Mouse (Mus musculus): ENCODE measurements around the gene Olfr768.

DNA sequence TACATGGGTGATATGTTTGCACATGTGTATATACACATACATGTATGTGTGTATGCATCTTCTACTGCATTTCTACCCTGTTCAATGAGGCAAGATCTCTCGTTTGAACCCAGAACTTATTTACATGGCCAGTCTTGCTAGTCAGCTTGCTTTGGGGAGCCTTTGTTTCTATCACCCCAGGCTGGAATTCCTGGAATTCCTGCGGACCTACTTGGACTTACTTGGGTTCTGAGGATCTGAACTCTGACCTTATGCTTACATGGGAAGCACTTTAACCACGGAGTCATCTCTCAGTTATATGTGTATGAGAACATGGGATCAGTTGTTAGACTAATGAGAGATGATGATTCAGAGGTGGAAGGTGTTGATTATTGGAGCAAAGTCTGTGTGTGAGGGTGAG, 2.1 kb upstream of the Olfr768 start:
- TF ChIP-seq CTCF (IDR thresholded peaks at IDR 0.05; ENCODE audit: low read depth) (no peak), EP300 (IDR thresholded peaks at IDR 0.05; ENCODE audit: low read depth) (no peak)
